Mouse (Mus musculus): ENCODE results near the gene Alkbh7. TPM values are rescaled to one million over a fixed set of nuclear protein-coding genes. Genes with fewer than 3 reads are reported as not detected.

Alkbh7 gene
- polyA plus RNA-seq, 1 experiment from 2014 or later, result 46.0 TPM

GRCm38 (mm10) chr17:56974708-56975240 is 22.4 kb upstream of the Alkbh7 start:
- H3K27me3 ChIP-seq, result no peaks in the 10 kb centered on the region
- H3K27ac ChIP-seq, result no peak overlapping the region
- no peaks in the 10 kb centered on the region for H3K36me3 ChIP-seq
- H3K9ac ChIP-seq, result no peak overlapping the region
- 82% methylated on average over 5 of the region's 5 CpGs for WGBS
- no peaks in the 10 kb centered on the region for H3K9me3 ChIP-seq
- no peak for ATAC-seq (ENCODE audit: low FRiP score)
- H3K4me3 ChIP-seq, result no peak overlapping the region
- no peak overlapping the region for H3K4me2 ChIP-seq
- H3K4me1 ChIP-seq (replicated peaks), result no peaks in the 10 kb centered on the region

- no peak overlapping the region for H3K27ac ChIP-seq
- H3K4me3 ChIP-seq, result no peak overlapping the region
- ATAC-seq (ENCODE audit: low FRiP score), result no peak
- H3K9ac ChIP-seq, result no peak overlapping the region
- no peaks in the 10 kb centered on the region for H3K4me1 ChIP-seq (replicated peaks)
- H3K27me3 ChIP-seq, result no peaks in the 10 kb centered on the region
- no peaks in the 10 kb centered on the region for H3K36me3 ChIP-seq
- H3K9me3 ChIP-seq, result no peaks in the 10 kb centered on the region
- WGBS, result 84% methylated on average over 3 of the region's 3 CpGs
- no peak overlapping the region for H3K4me2 ChIP-seq
These were observed 21.7 kb upstream of the Alkbh7 start for GRCm38 (mm10) chr17:56975391-56975790.

- no peak overlapping the region for H3K4me3 ChIP-seq
- no peaks in the 10 kb centered on the region for H3K27me3 ChIP-seq
- H3K9ac ChIP-seq, result no peak overlapping the region
- H3K4me1 ChIP-seq (replicated peaks), result no peaks in the 10 kb centered on the region
- ATAC-seq (ENCODE audit: low FRiP score), result no peak
- no peak overlapping the region for H3K4me2 ChIP-seq
- no peaks in the 10 kb centered on the region for H3K9me3 ChIP-seq
- H3K36me3 ChIP-seq, result no peaks in the 10 kb centered on the region
- 78% methylated on average over 8 of the region's 8 CpGs for WGBS
- no peak overlapping the region for H3K27ac ChIP-seq
These were observed 20.4 kb upstream of the Alkbh7 start for GRCm38 (mm10) chr17:56976531-56977390.

- Histone ChIP-seq H3K4me3 (no peak overlapping the region), H3K9me3 (no peaks in the 10 kb centered on the region), H3K27me3 (no peaks in the 10 kb centered on the region), H3K4me1 (replicated peaks) (no peaks in the 10 kb centered on the region), H3K27ac (no peak overlapping the region), H3K4me2 (no peak overlapping the region), H3K9ac (no peak overlapping the region), H3K36me3 (no peaks in the 10 kb centered on the region)
- WGBS, result 34% methylated on average over 7 of the region's 8 CpGs
- no peak for ATAC-seq (ENCODE audit: low FRiP score)
These were observed 17.6 kb upstream of the Alkbh7 start for GRCm38 (mm10) chr17:56979524-56979923.

GRCm38 (mm10) chr17:56981049-56981448 is 16.1 kb upstream of the Alkbh7 start:
- Histone ChIP-seq H3K4me1 (replicated peaks) (no peaks in the 10 kb centered on the region), H3K9me3 (no peaks in the 10 kb centered on the region), H3K4me3 (no peak overlapping the region), H3K36me3 (no peaks in the 10 kb centered on the region), H3K27me3 (no peaks in the 10 kb centered on the region), H3K9ac (no peak overlapping the region), H3K27ac (no peak overlapping the region), H3K4me2 (no peak overlapping the region)
- ATAC-seq (ENCODE audit: low FRiP score), result no peak
- WGBS, result 83% methylated on average over 7 of the region's 7 CpGs

GRCm38 (mm10) chr17:56982013-56982412 is 15.1 kb upstream of the Alkbh7 start, which contains the start of gene Acer1:
Gene Acer1 (minus strand): TSS chr17:56982126.
- no peaks in the 10 kb centered on the region for H3K9me3 ChIP-seq
- H3K4me1 ChIP-seq (replicated peaks), result no peaks in the 10 kb centered on the region
- no peak within 1 kb of the TSS for H3K4me3 ChIP-seq
- no peak within 1 kb of the TSS for H3K27ac ChIP-seq
- no peaks in the 10 kb centered on the region for H3K36me3 ChIP-seq
- no peak within 1 kb of the TSS for H3K9ac ChIP-seq
- ATAC-seq (ENCODE audit: low FRiP score), result no peak
- H3K4me2 ChIP-seq, result no peak within 1 kb of the TSS
- no peaks in the 10 kb centered on the region for H3K27me3 ChIP-seq
- 75% methylated on average over 5 of the region's 5 CpGs for WGBS

GRCm38 (mm10) chr17:56984886-56985285 is 12.3 kb upstream of the Alkbh7 start:
- whole genome bisulfite sequencing, result 89% methylated on average over 9 of the region's 9 CpGs
- Histone ChIP-seq H3K36me3 (no peaks in the 10 kb centered on the region), H3K4me1 (replicated peaks) (no peaks in the 10 kb centered on the region), H3K27ac (no peak overlapping the region), H3K9me3 (no peaks in the 10 kb centered on the region), H3K4me3 (no peak overlapping the region), H3K4me2 (no peak overlapping the region), H3K27me3 (no peaks in the 10 kb centered on the region), H3K9ac (no peak overlapping the region)
- no peak for ATAC-seq (ENCODE audit: low FRiP score)

GRCm38 (mm10) chr17:56985656-56986055 is 11.5 kb upstream of the Alkbh7 start:
- 84% methylated on average over 3 of the region's 3 CpGs for WGBS

GRCm38 (mm10) chr17:56986105-56986805 is 10.9 kb upstream of the Alkbh7 start:
- H3K9me3 ChIP-seq, result no peaks in the 10 kb centered on the region
- no peak for ATAC-seq (ENCODE audit: low FRiP score)
- 81% methylated on average over 3 of the region's 3 CpGs for WGBS
- H3K4me1 ChIP-seq (replicated peaks), result peaks cover 6% of the 10 kb centered on the region
- no peak overlapping the region for H3K4me3 ChIP-seq
- no peak overlapping the region for H3K27ac ChIP-seq
- H3K27me3 ChIP-seq, result no peaks in the 10 kb centered on the region
- no peak overlapping the region for H3K9ac ChIP-seq
- H3K4me2 ChIP-seq, result no peak overlapping the region
- H3K36me3 ChIP-seq, result no peaks in the 10 kb centered on the region

More at GRCm38 (mm10) chr17:56985656-56986055, 11.5 kb upstream of the Alkbh7 start:
- no peak for ATAC-seq (ENCODE audit: low FRiP score)
- Histone ChIP-seq H3K27me3 (no peaks in the 10 kb centered on the region), H3K9me3 (no peaks in the 10 kb centered on the region), H3K9ac (no peak overlapping the region), H3K4me1 (replicated peaks) (peaks cover under 1% of the 10 kb centered on the region; the same call in 1 of the 2 replicates), H3K4me3 (no peak overlapping the region), H3K4me2 (no peak overlapping the region), H3K36me3 (no peaks in the 10 kb centered on the region), H3K27ac (no peak overlapping the region)

- Histone ChIP-seq H3K9ac (no peak overlapping the region), H3K27ac (no peak overlapping the region), H3K36me3 (peaks cover 13% of the 10 kb centered on the region), H3K4me1 (replicated peaks) (peaks cover 19% of the 10 kb centered on the region), H3K9me3 (no peaks in the 10 kb centered on the region), H3K4me2 (no peak overlapping the region), H3K27me3 (no peaks in the 10 kb centered on the region), H3K4me3 (no peak overlapping the region)
- ATAC-seq (ENCODE audit: low FRiP score), result no peak
- WGBS, result 83% methylated on average over 7 of the region's 7 CpGs
These were observed 8.7 kb upstream of the Alkbh7 start for GRCm38 (mm10) chr17:56988441-56988840.

GRCm38 (mm10) chr17:56988921-56989430 is 8.2 kb upstream of the Alkbh7 start:
- Histone ChIP-seq H3K27me3 (no peaks in the 10 kb centered on the region), H3K9me3 (no peaks in the 10 kb centered on the region), H3K4me3 (peak overlapping the region; percentile 69), H3K4me1 (replicated peaks) (peaks cover 19% of the 10 kb centered on the region), H3K4me2 (peak overlapping the region; percentile 69), H3K36me3 (peaks cover 19% of the 10 kb centered on the region), H3K27ac (peak overlapping the region; percentile 88), H3K9ac (peak overlapping the region; percentile 84)
- 73% methylated on average over 7 of the region's 7 CpGs for WGBS
- no peak for ATAC-seq (ENCODE audit: low FRiP score)

GRCm38 (mm10) chr17:56989467-56990114 is 7.5 kb upstream of the Alkbh7 start:
- peak; percentile 96 for ATAC-seq (ENCODE audit: low FRiP score)
- peak overlapping the region; percentile 84 for H3K9ac ChIP-seq
- peak overlapping the region; percentile 69 for H3K4me2 ChIP-seq
- H3K4me1 ChIP-seq (replicated peaks), result peaks cover 19% of the 10 kb centered on the region
- peak overlapping the region; percentile 69 for H3K4me3 ChIP-seq
- no peaks in the 10 kb centered on the region for H3K9me3 ChIP-seq
- whole genome bisulfite sequencing, result 3% methylated on average over 25 of the region's 25 CpGs
- no peaks in the 10 kb centered on the region for H3K27me3 ChIP-seq
- peak overlapping the region; percentile 88 for H3K27ac ChIP-seq
- peaks cover 25% of the 10 kb centered on the region for H3K36me3 ChIP-seq

All from hindbrain, embryonic 13.5 days (tissue).